Mouse (Mus musculus) cerebellum, adult 2 months (tissue): ENCODE data around the gene Serpina1b.
"Not testable (repeated sequence)": the region's sequence is repeated elsewhere in the genome, so short reads cannot be mapped to it uniquely, and the experiment has no call there.

ENCODE experiments used
- CTCF ChIP-seq: fragments of 200-500 bp; IDR thresholded peaks from 2 replicates; pipeline ENCODE4 v1.5.1; 2011; ENCODE audit warnings: low read depth, mild to moderate bottlenecking, control low read depth, low read length, moderate library complexity, borderline replicate concordance; ENCODE audit not compliant: insufficient read depth
- POLR2A ChIP-seq: fragments of 200-500 bp; IDR thresholded peaks from 2 replicates; pipeline ENCODE4 v1.6.1; 2011; ENCODE audit warnings: low read length, control low read depth, borderline replicate concordance; ENCODE audit not compliant: insufficient read depth

- not testable (repeated sequence) for TF ChIP-seq CTCF, POLR2A
Measured at GRCm38 (mm10) chr12:103827661-103828372, 2.4 kb downstream of the Serpina1b start.
